Mouse (Mus musculus) lung, adult 2 months (tissue): ENCODE data around the gene Inpp4b.
A peak's percentile ranks its signal among the peaks of the same experiment; 100 is the strongest.

Experiments
- CTCF ChIP-seq: fragments of 200-500 bp; IDR thresholded peaks from 2 replicates; pipeline ENCODE4 v1.5.1; 2011; ENCODE audit warnings: mild to moderate bottlenecking, low read length, control low read depth; ENCODE audit not compliant: insufficient read depth
- POLR2A ChIP-seq: fragments of 200-500 bp; IDR thresholded peaks from 2 replicates; pipeline ENCODE4 v1.6.1; 2011; ENCODE audit warnings: low read depth, mild to moderate bottlenecking, control low read depth, low read length, borderline replicate concordance; ENCODE audit errors: extremely low read depth

DNA sequence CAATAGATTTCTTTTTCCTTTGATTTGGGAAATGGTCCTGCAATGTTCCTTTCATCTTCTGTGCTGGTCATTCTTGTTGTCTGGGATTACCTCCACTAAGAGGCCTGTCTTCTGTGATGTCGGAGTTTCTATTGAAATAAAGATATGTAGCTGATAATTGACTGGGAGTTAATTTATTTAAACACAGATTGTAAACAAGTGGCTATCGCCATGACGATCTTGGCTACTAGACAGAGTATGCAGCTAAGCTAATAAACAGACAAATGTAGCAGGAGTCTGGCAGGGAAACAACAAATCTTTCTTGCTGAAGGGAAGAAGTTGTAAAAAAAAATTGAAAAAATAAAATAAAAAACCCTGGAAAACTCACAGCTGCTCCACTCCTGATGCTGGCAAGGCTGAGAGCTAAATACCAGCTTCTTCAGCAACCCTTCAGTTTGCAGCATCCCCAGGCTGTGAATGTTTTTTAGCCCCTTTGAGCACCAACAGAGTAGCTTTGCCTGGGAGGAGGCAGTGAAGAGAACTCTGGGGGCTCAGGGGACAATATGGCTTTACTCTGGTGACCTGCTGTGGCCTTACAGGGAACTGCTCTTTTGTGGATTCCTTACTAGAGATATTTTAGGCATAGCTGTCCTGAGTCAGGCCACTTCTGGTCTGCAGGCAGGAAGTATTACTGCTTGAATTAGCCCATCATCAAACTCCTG lies 469.8 kb downstream of the Inpp4b start:
- TF ChIP-seq POLR2A (no peak), CTCF (0 out of 2 replicates have a peak, but pooled peaks have one; percentile 10)
